Mouse (Mus musculus) adrenal gland, postnatal 14 days (tissue): ENCODE measurements around the gene Tlk2. TPM values are rescaled to one million over a fixed set of nuclear protein-coding genes. Genes with fewer than 3 reads are reported as not detected.
"Not testable (repeated sequence)": the region's sequence is repeated elsewhere in the genome, so short reads cannot be mapped to it uniquely, and the experiment has no call there.

ENCODE experiments used
- DNase-seq: peaks from one replicate; pipeline ENCODE4 v3.0.0; 2021; ENCODE audit warnings: mixed read lengths
- long read RNA-seq, 2 experiments: library from polyadenylated mRNA; stranded (forward); transcript quantifications; one replicate each; pipeline ENCODE4 v2.0.0; 2021
- total RNA-seq: library from RNA; stranded (reverse); gene quantifications from 2 replicates; pipeline ENCODE4 v1.2.3, GENCODE M21; 2021

Tlk2 gene
- 43.5 and 52.3 TPM in 2 replicates for total RNA-seq
- long read RNA-seq, experiment 1, transcript Tlk2-204 (22 exons, 3,699 nt): major isoform, 21 of 48 reads
- long read RNA-seq, experiment 1, transcript Tlk2-201 (21 exons, 3,212 nt): minor isoform, 5 of 48 reads
- long read RNA-seq, experiment 1, partial matches to known transcripts: 9 of 48 reads
- long read RNA-seq, experiment 1, other reads (novel, unspliced or antisense): 11 of 48 reads
- long read RNA-seq, experiment 2, transcript Tlk2-204 (22 exons, 3,699 nt): major isoform, 12 of 37 reads
- long read RNA-seq, experiment 2, partial matches to known transcripts: 5 of 37 reads
- long read RNA-seq, experiment 2, other reads (novel, unspliced or antisense): 16 of 37 reads

DNA sequence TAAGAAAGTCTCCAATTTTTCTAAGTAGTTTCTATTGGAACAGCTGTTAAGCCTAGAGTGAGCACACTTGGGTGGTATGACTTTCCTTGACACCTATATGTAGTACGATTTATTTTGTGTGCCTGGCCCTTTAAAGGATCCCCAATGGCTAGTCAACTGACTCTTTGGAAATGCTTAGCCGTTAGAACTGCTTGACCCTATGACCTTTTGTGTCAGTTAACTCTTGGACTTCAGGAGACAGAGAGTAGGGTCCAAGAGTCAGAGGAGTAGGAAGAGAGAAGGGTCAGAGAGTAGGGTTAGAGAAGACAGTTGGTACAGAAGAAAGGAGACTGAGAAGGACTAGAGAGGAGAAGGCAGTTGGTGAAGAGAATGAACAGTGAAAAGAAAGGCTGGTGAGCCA lies at the start of gene Tlk2:
Tlk2 (plus strand) TSS at position 292 of the 400 bp plus-strand sequence.
- no peak for DNase-seq

DNA sequence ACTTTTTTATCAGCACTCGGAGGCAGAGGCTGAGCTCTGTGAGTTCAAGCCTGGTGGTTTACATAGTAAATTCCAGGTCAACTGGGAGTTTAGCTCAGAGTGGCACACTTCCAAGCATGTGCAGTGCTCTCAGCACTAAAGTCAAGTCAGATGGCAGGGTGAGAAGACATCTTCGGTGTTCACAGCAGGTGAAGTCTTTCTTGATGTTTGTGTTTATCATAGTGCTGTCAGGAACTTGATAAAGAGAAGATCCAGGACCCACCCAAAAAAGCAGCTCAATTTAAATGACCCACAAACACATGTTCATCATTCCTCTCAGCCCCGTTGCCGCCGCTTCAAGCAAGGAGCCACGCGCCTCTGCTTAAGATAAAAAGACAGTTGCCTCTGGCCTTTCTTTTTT lies 42.9 kb upstream of the Tlk2 start:
- no peak for DNase-seq

DNA sequence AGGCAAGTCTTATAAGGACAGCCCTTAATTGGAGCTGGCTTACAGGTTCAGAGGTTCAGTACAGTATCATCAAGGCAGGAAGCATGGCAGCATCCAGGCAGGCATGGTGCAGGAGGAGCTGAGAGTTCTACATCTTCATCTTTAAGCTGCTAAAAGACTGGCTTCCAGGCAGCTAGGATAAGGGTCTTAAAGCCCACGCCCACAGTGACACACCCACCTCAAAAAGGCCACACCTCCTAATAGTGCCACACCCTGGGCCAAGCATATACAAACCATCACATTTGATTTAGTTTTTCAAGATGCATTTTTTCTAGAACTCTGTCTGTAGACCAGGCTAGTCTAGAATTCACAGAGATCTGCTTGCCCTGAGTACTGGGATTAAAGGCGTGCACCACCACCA lies 41.4 kb upstream of the Tlk2 start:
- DNase-seq: not testable (repeated sequence)

DNA sequence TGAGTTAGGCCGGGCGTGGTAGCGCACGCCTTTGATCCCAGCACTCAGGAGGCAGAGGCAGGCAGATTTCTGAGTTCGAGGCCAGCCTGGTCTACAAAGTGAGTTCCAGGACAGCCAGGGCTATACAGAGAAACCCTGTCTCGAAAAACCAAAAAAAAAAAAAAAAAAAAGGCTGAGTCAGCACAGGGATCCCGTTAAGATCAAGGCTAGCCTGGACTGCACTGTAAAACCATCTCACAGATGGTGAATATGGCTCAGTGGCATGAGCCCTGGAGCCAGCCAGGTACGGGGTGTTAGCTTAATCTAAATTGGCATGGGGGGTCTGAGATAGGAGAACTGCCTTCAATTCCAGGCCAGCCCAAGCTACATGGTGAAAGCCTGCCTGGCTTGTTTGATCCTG lies 38.1 kb upstream of the Tlk2 start:
- not testable (repeated sequence) for DNase-seq

DNA sequence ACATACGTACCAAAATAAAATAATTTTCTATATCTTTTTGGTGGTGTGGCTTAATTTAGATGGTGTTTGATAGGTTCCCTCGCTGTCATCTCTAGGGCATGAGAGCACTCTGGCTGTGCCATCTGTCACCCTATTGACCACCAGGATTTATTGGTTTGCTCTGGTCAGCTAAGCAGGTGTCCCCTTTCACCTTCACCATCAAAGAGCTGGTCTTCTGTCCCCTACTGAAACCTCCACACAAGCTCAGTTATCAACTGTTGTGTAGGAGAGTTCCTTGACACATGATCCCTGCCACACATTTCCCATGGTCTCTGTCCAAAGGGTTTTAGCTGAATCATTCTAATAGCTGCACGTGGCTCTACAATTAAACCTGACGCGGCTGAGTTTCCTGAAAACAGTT lies 37.5 kb upstream of the Tlk2 start:
- no peak for DNase-seq

- no peak for DNase-seq
Measured at GRCm38 (mm10) chr11:105143564-105143963, 35.0 kb upstream of the Tlk2 start.

- no peak for DNase-seq
Measured at GRCm38 (mm10) chr11:105144084-105144483, 34.5 kb upstream of the Tlk2 start.

GRCm38 (mm10) chr11:105144508-105145210 lies 33.9 kb upstream of the Tlk2 start:
- peak; percentile 41 for DNase-seq

- DNase-seq: no peak
Measured at GRCm38 (mm10) chr11:105145211-105145610, 33.4 kb upstream of the Tlk2 start.

GRCm38 (mm10) chr11:105146593-105146992 lies 32.0 kb upstream of the Tlk2 start, which contains the start of gene Gm10842:
Gene Gm10842, plus strand, starts transcription at chr11:105146893.
- no peak for DNase-seq

GRCm38 (mm10) chr11:105149353-105149752 lies 29.3 kb upstream of the Tlk2 start:
- no peak for DNase-seq

DNA sequence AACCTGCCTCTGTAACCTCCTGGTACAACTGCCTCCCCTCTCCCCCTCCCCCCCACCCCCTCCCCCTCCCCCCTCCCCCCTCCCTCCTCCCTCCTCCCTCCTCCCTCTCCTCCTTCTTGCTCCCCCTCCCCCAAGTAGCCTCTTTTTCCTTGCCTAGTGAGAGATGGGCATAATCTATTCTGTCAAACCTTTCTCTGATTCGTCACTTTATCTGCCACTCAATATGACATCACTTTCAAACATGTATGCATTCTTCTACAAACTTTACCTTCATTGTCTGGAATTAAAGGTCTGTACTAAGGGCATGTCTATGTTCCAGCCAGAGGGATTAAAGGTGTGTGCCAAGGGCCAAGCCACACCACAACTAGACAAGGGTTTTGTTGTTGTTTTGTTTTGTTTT lies 28.8 kb upstream of the Tlk2 start:
- DNase-seq: no peak

DNA sequence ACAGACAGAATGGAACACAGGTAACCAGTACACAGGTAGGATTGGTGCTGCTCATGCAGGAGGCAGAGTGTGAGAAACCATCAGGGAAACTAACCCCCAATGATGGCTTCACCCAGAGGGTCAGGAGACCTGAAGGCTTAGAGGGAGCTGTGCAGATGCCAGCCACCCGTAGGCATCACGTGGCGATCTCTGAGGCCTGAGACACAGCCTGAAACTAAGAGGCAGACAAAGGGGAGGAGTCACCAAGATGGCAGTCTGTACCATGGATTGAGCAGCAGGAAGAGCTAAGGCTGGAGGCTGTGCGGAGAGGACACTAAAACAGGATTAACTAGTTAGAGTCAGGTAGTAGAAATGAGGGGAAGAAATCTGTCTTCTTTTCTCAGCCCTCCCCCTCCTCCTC lies 27.9 kb upstream of the Tlk2 start:
- DNase-seq: no peak

DNA sequence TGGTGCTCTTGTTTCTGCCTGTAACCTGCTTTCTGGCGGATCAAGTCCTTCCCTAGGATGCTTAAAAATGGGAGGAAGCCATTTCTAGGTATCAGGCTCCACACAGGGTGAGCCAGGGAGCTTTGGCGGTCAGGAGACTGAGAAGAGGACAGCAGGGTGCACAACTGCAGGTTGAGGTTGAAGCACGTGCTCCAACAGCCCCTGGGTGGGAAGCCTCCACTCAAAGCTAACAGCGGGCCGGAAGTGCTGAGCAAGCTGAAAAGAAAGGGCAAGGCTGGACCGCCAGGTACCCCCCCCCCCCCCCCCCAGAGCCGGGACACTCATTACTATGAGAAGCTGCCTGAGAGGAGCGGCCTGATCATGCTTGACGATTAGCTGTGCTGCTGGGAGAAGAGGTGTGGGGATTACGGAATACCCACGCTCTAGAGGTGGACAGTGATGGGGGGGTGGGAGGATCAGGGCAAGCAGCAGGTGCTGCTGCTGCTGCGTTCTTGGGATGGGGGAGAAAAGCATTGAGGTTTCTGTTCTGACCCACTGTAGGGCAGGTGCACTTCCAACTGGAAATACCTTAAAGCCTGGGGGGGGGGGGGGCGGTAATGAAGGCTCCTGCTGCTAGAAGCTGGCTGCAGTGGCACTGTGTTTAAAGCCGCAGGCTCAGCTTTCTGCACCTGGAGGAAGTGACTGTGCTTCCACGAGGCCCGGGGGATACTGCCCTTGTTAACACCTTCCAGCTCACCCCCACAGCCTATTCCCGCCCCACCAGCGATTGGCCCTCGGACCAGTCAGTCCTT lies 27.2 kb upstream of the Tlk2 start:
- DNase-seq: no peak

- no peak for DNase-seq
Measured at GRCm38 (mm10) chr11:105152017-105152300, 26.6 kb upstream of the Tlk2 start.

- no peak for DNase-seq
Measured at GRCm38 (mm10) chr11:105152357-105152899, 26.2 kb upstream of the Tlk2 start.

DNA sequence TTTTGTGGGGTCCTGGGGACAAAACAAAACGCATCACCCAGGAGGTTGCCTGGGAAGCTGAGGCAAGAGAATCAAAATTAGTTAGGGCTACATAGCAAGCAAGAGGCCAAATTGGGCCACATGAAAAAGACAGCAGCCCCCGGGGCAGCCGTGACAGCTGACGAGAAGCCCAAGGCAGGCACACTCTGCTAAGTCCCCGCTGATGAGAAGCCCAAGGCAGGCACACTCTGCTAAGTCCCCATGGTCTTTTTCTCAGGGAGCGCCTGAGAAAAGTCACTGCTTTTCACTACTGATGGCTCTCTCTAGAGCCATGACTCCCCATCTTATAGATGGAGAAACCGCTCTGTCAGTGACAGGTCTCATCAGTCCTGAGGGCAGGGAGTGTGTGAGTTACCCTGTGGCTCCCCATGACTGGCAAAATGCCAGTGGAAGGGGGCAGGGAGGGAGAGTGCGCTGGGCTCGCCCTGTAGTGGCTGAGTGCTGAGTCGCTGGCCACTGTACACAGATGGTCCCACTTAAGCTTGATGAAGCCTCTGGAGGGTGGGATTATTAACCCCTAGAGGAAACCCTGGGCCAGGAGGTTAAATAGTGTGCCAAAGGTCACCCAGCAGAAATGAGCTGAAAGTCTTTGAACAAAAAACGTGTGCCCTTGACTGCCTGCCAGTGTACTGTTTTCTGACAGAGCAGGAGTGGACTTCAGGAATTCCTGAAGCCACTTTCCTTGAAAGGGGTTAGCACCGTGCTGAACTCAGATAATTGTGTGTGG lies 25.4 kb upstream of the Tlk2 start:
- peak; percentile 85 for DNase-seq

DNA sequence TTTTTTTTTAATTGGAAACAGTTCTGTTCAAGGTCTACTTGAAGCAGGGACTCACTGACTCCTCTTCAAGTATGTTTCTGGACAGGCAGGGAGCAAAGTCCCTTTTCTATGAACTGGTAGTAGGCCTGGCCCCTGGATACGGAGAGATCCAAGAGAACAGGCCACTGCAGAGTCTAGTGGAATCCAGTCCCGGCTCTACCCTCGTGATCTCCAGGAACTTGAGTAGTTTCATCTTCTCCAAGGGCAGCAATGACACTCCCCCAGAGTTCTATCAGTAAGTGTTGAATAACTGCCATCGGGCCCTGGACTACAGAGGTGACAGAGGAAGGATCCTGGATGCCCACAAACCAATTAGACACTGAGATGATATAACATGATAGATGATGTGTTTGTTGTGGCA lies 22.7 kb upstream of the Tlk2 start:
- DNase-seq: no peak

DNA sequence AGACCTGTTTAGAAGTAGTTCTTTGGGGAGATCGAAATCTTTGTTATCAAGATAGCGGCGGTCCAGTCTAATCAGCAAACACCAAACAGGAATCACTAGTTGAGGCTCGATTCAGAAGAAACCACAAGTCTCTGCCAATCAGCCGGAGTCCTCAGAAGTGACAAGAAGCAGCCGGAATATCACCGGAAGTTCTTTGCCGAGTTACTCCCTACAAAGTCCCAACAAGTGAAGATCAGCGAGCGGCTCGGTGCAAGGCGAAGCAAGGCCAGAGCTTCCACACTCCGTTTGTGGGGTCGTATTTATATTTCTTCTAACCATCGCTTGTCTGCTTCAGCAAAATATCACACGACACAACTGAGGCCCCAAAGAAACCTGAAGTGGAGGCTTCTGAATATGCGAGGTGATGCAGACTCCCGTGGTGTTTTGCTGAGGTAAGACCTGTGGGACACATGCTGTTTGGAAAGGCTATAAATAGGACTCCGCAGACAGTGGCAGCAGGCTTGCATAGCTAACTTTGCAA lies 21.8 kb upstream of the Tlk2 start:
- no peak for DNase-seq

DNA sequence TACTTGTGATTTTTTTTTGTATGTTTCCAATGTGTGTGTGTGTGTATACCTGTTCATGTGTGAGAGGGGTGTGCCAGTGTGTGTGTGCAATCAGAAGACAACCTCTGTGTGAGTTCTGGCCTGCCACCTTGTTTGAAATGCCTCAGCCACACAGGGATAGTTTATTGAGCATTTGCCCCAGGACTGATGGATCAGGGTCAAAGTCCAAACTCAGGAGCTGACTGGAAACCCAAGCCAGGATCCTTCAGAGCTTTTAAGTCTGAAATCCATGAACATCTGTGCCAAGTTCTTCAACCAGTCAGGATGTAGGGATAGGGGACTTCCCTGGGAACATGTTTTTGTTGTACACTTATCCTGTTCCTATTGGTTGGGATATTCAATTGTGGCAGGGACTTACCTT lies 20.6 kb upstream of the Tlk2 start:
- DNase-seq: no peak

DNA sequence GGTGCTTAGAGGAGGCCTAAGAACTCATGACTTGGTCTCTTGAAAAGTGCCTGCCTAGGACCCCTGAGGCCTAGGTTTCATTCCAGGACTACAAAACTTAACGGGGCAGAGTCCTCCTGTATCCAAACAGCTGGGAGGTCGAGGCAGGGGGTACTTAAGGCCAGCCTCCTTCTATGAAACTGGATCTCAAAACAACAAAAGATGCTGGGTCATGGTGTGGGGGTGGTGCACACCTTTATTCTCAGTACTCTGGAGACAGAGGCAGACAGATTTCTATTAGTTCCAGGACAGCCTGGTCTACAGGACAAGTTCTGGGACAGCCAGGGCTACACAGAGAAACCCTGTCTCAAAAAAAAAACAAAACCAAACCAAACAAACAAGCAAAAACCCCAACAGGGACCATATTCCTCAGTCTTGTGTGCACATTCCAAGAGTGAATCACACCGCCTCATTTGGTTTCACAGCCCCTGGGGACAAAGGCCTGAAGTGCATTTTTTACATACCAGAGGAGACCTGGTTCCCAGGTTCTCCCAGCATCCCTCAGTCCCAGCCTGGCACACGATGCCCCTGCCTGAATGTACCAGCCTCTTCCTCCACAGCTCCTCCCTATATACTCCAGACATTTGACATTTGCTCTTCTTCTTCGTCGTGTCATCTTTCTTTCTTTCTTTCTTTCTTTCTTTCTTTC lies 18.8 kb upstream of the Tlk2 start:
- DNase-seq: no peak
